ENCODE assay signal across 8 mouse cellular contexts in genomic region chr1:155973719-155974379, GRCm38 (mm10). TPM values are rescaled to one million over a fixed set of nuclear protein-coding genes. Genes with fewer than 3 reads are reported as not detected.
DNase-seq lines count a peak whose midpoint lies in the region; ATAC-seq and TF ChIP-seq lines count a peak whose summit lies in the region.

No protein-coding gene starts in this region.

- peak; percentile 46 for ATAC-seq in frontal cortex, adult (ENCODE audit: low TSS enrichment)
- peak; percentile 7 for ATAC-seq in hindbrain, embryonic 14.5 days (ENCODE audit: low FRiP score)
- no peak for ATAC-seq in liver, embryonic 13.5 days (ENCODE audit: low read depth)
- ATAC-seq in neural tube, embryonic 15.5 days (ENCODE audit: low FRiP score): peak; percentile 30

- H3K4me2 ChIP-seq in hindbrain, embryonic 14.5 days (replicated peaks): peak overlapping the region; percentile 64
- H3K4me2 ChIP-seq in liver, embryonic 13.5 days: peak overlapping the region; percentile 82
- H3K4me2 ChIP-seq in neural tube, embryonic 15.5 days: peak overlapping the region; percentile 71

- H3ac ChIP-seq in C2C12 (ENCODE audit: control insufficient read depth, insufficient read length, low read depth): peak overlapping the region; percentile 65

- no peak for DNase-seq in frontal cortex, adult 2 months (ENCODE audit: extremely low spot score in 1 of 2, low spot score in 1 of 2)
- peak; percentile 13 for DNase-seq in embryonic facial prominence, embryonic 10.5 days (ENCODE audit: low spot score)
- DNase-seq in hindbrain, embryonic 14.5 days (ENCODE audit: low spot score): peak; percentile 31
- DNase-seq in liver, embryonic 13.5 days: peak; percentile 27
- DNase-seq in gastrocnemius, postnatal 10 days: no peak

- no peaks in the 10 kb centered on the region for H3K27me3 ChIP-seq in C2C12 (ENCODE audit: control insufficient read depth, insufficient read depth, insufficient read length)
- no peaks in the 10 kb centered on the region for H3K27me3 ChIP-seq in embryonic facial prominence, embryonic 10.5 days (replicated peaks; ENCODE audit: low read depth, poor library complexity, severe bottlenecking)
- no peaks in the 10 kb centered on the region for H3K27me3 ChIP-seq in hindbrain, embryonic 14.5 days (ENCODE audit: control insufficient read depth, insufficient read depth, low read length)
- no peaks in the 10 kb centered on the region for H3K27me3 ChIP-seq in liver, embryonic 13.5 days
- no peaks in the 10 kb centered on the region for H3K27me3 ChIP-seq in neural tube, embryonic 15.5 days (replicated peaks)

- TF ChIP-seq CTCF in C2C12 (IDR thresholded peaks at IDR 0.05; ENCODE audit: control insufficient read depth, insufficient read depth, insufficient read length): no peak

- H3K9ac ChIP-seq in hindbrain, embryonic 14.5 days: peak overlapping the region; percentile 99
- peak overlapping the region; percentile 82 for H3K9ac ChIP-seq in liver, embryonic 13.5 days
- peak overlapping the region; percentile 66 for H3K9ac ChIP-seq in neural tube, embryonic 15.5 days (replicated peaks)

- peaks cover 40% of the 10 kb centered on the region for H3K79me2 ChIP-seq in C2C12 (ENCODE audit: control insufficient read depth, insufficient read depth)

- no peaks in the 10 kb centered on the region for H3K9me3 ChIP-seq in embryonic facial prominence, embryonic 10.5 days
- no peaks in the 10 kb centered on the region for H3K9me3 ChIP-seq in hindbrain, embryonic 14.5 days (ENCODE audit: control insufficient read depth, low read length)
- no peaks in the 10 kb centered on the region for H3K9me3 ChIP-seq in liver, embryonic 13.5 days (replicated peaks)
- H3K9me3 ChIP-seq in neural tube, embryonic 15.5 days (replicated peaks): no peaks in the 10 kb centered on the region

- peak overlapping the region; percentile 84 for H3K4me3 ChIP-seq in C2C12 (ENCODE audit: insufficient read depth, poor library complexity, severe bottlenecking)
- H3K4me3 ChIP-seq in embryonic facial prominence, embryonic 10.5 days: peak overlapping the region; percentile 99
- peak overlapping the region; percentile 97 for H3K4me3 ChIP-seq in hindbrain, embryonic 14.5 days (replicated peaks; ENCODE audit: low read length)
- H3K4me3 ChIP-seq in liver, embryonic 13.5 days (replicated peaks): peak overlapping the region; percentile 97
- peak overlapping the region; percentile 98 for H3K4me3 ChIP-seq in neural tube, embryonic 15.5 days (replicated peaks)

- peaks cover 22% of the 10 kb centered on the region for H3K4me1 ChIP-seq in embryonic facial prominence, embryonic 10.5 days
- H3K4me1 ChIP-seq in hindbrain, embryonic 14.5 days (replicated peaks; ENCODE audit: control insufficient read depth, insufficient read depth, low read length): peaks cover 19% of the 10 kb centered on the region
- peaks cover 40% of the 10 kb centered on the region for H3K4me1 ChIP-seq in liver, embryonic 13.5 days (replicated peaks)
- peaks cover 35% of the 10 kb centered on the region for H3K4me1 ChIP-seq in neural tube, embryonic 15.5 days

- 7% methylated on average over 19 of the region's 19 CpGs for WGBS in embryonic facial prominence, embryonic 10.5 days
- 7% methylated on average over 19 of the region's 19 CpGs for WGBS in hindbrain, embryonic 14.5 days
- WGBS in liver, embryonic 13.5 days (ENCODE audit: insufficient replicate concordance): 7% methylated on average over 19 of the region's 19 CpGs
- 5% methylated on average over 19 of the region's 19 CpGs for WGBS in neural tube, embryonic 15.5 days

- no peaks in the 10 kb centered on the region for H3K36me3 ChIP-seq in C2C12 (ENCODE audit: control insufficient read depth, insufficient read depth)
- H3K36me3 ChIP-seq in embryonic facial prominence, embryonic 10.5 days (replicated peaks): no peaks in the 10 kb centered on the region
- no peaks in the 10 kb centered on the region for H3K36me3 ChIP-seq in hindbrain, embryonic 14.5 days (replicated peaks; ENCODE audit: control insufficient read depth, insufficient read depth)
- no peaks in the 10 kb centered on the region for H3K36me3 ChIP-seq in liver, embryonic 13.5 days
- H3K36me3 ChIP-seq in neural tube, embryonic 15.5 days: no peaks in the 10 kb centered on the region

- H3K79me3 ChIP-seq in C2C12 (ENCODE audit: low read depth): peaks cover 24% of the 10 kb centered on the region

- peak overlapping the region; percentile 98 for H3K27ac ChIP-seq in embryonic facial prominence, embryonic 10.5 days (replicated peaks)
- peak overlapping the region; percentile 99 for H3K27ac ChIP-seq in hindbrain, embryonic 14.5 days
- peak overlapping the region; percentile 97 for H3K27ac ChIP-seq in liver, embryonic 13.5 days
- peak overlapping the region; percentile 99 for H3K27ac ChIP-seq in neural tube, embryonic 15.5 days (replicated peaks)

TF ChIP-seq in C2C12, 6 proteins besides CTCF, POLR2A, EP300 and RAD21:
- TF ChIP-seq CEBPB (IDR thresholded peaks at IDR 0.05; ENCODE audit: low read depth): no peak

RNA-seq across cellular contexts. Expression of gene Cep350, which starts 0.8 kb away (rescaled TPM):
- 11.4 and 13.7 TPM in 2 replicates for polyA plus RNA-seq in frontal cortex, adult 2 months (2012; rRNA removed)
- 2.0 TPM for polyA plus RNA-seq in C2C12 (2012; fragmentation: generic; extraction: Trizol)
- 7.7 and 8.2 TPM in 2 replicates for polyA plus RNA-seq in embryonic facial prominence, embryonic 10.5 days (2016; fragmentation: Nextera tagmentation; extraction: Ambion mirVana)
- polyA plus RNA-seq in hindbrain, embryonic 14.5 days (2014; fragmentation: Nextera tagmentation; extraction: Ambion mirVana): 15.1 and 15.4 TPM in 2 replicates
- 5.0 TPM in 2 replicates for polyA plus RNA-seq in liver, embryonic 13.5 days (2015; fragmentation: Nextera tagmentation; extraction: Ambion mirVana)
- polyA plus RNA-seq in neural tube, embryonic 15.5 days (2015; fragmentation: Nextera tagmentation; extraction: Ambion mirVana): 9.1 and 10.1 TPM in 2 replicates
- total RNA-seq in gastrocnemius, postnatal 10 days (2021): 10 to 100 TPM; 33.6 to 37.5 TPM

Comparison
In these comparisons a context has a peak if more than half of its experiments do, and no peak if none do; other contexts are left out.
1. DNase-seq: peak in embryonic facial prominence, embryonic 10.5 days (single experiment), hindbrain, embryonic 14.5 days (single experiment) and liver, embryonic 13.5 days (single experiment); none in frontal cortex, adult 2 months (0 of 2) and gastrocnemius, postnatal 10 days (single experiment).
2. Peak in every context shown above with its lines, with median percentiles within 50 percentile points of each other: H3K4me3 ChIP-seq, H3K27ac ChIP-seq, H3K4me2 ChIP-seq and H3K9ac ChIP-seq.